Mouse (Mus musculus) embryonic facial prominence, embryonic 10.5 days (tissue): Measurements from ENCODE around the gene Rassf3. TPM values are rescaled to one million over a fixed set of nuclear protein-coding genes. Genes with fewer than 3 reads are reported as not detected.

Experiments
- DNase-seq: peaks from one replicate; pipeline ENCODE4 v3.0.0-alpha.2; 2017; ENCODE audit warnings: low spot score
- H3K27ac ChIP-seq: fragments of 300-500 bp; sonication (generic); replicated peaks from 2 replicates; pipeline ENCODE4 v1.5.1; 2016; ENCODE audit warnings: mild to moderate bottlenecking
- H3K27me3 ChIP-seq: fragments of 300-500 bp; sonication (generic); replicated peaks from 2 replicates; pipeline ENCODE4 v1.6.1; 2016; ENCODE audit warnings: low read depth, mild to moderate bottlenecking; ENCODE audit not compliant: poor library complexity, severe bottlenecking
- H3K36me3 ChIP-seq: fragments of 300-500 bp; sonication (generic); replicated peaks from 2 replicates; pipeline ENCODE4 v1.6.1; 2016; ENCODE audit warnings: mild to moderate bottlenecking, moderate library complexity
- H3K4me1 ChIP-seq: fragments of 300-500 bp; sonication (generic); 2 replicates; pipeline ENCODE4 v1.6.1; 2016
- H3K4me3 ChIP-seq: fragments of 300-500 bp; sonication (generic); 2 replicates; pipeline ENCODE4 v1.5.1; 2016; ENCODE audit warnings: mild to moderate bottlenecking, moderate library complexity
- H3K9me3 ChIP-seq: fragments of 300-500 bp; sonication (generic); 2 replicates; pipeline ENCODE4 v1.6.1; 2016; ENCODE audit warnings: mild to moderate bottlenecking
- WGBS: fragments of 180-500 bp; shearing (Covaris S2); methylation state at CpG from one replicate; pipeline ENCODE4 v1.1.7; 2016; 5-methylcytosine and 5-hydroxymethylcytosine counted together
- polyA plus RNA-seq: library from polyadenylated mRNA; unstranded; fragments of >200 nt; fragmentation: Nextera tagmentation; extraction: Ambion mirVana; gene quantifications from 2 replicates; pipeline ENCODE4 v1.2.1, GENCODE M21; 2016

The Rassf3 gene
- polyA plus RNA-seq, 1 experiment from 2014 or later = 19.4 TPM

GRCm38 (mm10) chr10:121375649-121376493, 100.3 kb downstream of the Rassf3 start:
- H3K27ac ChIP-seq = no peak overlapping the region
- peaks cover 25% of the 10 kb centered on the region for H3K4me1 ChIP-seq
- no peaks in the 10 kb centered on the region for H3K9me3 ChIP-seq
- H3K27me3 ChIP-seq = no peaks in the 10 kb centered on the region
- H3K4me3 ChIP-seq = no peak overlapping the region
- no peak for DNase-seq
- peaks cover 90% of the 10 kb centered on the region for H3K36me3 ChIP-seq
- WGBS = 84% methylated on average over 24 of the region's 24 CpGs

DNA sequence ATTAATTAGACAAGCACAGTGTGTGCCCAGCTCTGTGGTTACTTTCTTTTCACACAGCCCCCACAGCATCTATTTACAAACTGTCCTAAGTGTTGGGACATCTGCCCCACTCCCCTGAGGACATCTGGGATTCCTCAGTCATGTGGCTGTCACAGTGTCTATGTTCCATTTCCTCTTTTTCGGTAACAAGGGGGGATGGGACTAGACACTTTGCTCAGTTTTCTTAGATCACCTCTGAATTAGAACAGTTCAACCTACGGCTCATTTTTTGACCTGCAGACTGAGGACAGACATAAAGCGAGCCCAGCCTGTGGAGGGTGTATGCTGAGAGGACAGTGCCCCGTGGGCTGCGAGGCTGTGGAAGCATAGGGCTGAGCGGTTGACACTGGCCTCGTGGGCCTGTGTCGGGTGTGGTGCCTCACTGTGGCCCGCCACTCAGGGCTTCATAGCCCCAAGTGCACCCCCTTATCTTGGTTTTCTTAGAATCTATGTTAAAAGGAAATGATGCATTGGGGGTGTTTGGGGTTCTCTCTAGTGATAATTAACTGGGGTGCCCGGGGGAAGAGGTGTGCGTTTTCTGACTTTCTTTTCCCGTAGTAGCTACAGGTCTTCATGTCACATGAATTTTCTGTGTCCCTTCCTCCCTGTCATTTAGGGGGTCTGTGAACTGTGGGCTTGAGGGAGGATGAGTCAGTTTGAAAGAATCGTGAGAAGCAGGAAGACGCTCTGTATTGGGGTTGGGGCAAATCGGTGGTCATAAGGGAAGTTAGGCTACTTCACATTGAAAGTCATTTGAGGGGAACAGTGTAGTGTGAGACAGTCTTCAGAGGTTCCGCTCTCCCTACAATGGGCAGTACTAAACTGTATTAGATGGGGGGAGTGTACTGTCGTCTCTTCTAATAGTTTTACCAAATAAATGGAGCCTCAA, 101.2 kb downstream of the Rassf3 start:
- peaks cover 25% of the 10 kb centered on the region for H3K4me1 ChIP-seq
- DNase-seq = no peak
- H3K36me3 ChIP-seq = peaks cover 90% of the 10 kb centered on the region
- 0 out of 2 replicates have a peak, but pooled peaks cover 3% of the 10 kb centered on the region for H3K9me3 ChIP-seq
- 88% methylated on average over 17 of the region's 17 CpGs for WGBS
- no peak overlapping the region for H3K27ac ChIP-seq
- no peak overlapping the region for H3K4me3 ChIP-seq
- H3K27me3 ChIP-seq = no peaks in the 10 kb centered on the region

GRCm38 (mm10) chr10:121374013-121374412, 102.1 kb downstream of the Rassf3 start:
- Histone ChIP-seq H3K4me3 (no peak overlapping the region), H3K4me1 (peaks cover 25% of the 10 kb centered on the region), H3K9me3 (0 out of 2 replicates have a peak, but pooled peaks cover 3% of the 10 kb centered on the region), H3K27me3 (no peaks in the 10 kb centered on the region), H3K27ac (peak overlapping the region; percentile 64), H3K36me3 (peaks cover 90% of the 10 kb centered on the region)
- WGBS = 52% methylated on average over 12 of the region's 12 CpGs
- peak; percentile 55 for DNase-seq

GRCm38 (mm10) chr10:121370777-121371176, 105.4 kb downstream of the Rassf3 start:
- Histone ChIP-seq H3K36me3 (peaks cover 72% of the 10 kb centered on the region), H3K4me1 (peaks cover 38% of the 10 kb centered on the region), H3K9me3 (0 out of 2 replicates have a peak, but pooled peaks cover 3% of the 10 kb centered on the region), H3K4me3 (no peak overlapping the region), H3K27me3 (no peaks in the 10 kb centered on the region), H3K27ac (no peak overlapping the region)
- 92% methylated on average over 6 of the region's 6 CpGs for WGBS
- no peak for DNase-seq

- no peak for DNase-seq
These were observed 107.2 kb downstream of the Rassf3 start for GRCm38 (mm10) chr10:121368783-121369465.

DNA sequence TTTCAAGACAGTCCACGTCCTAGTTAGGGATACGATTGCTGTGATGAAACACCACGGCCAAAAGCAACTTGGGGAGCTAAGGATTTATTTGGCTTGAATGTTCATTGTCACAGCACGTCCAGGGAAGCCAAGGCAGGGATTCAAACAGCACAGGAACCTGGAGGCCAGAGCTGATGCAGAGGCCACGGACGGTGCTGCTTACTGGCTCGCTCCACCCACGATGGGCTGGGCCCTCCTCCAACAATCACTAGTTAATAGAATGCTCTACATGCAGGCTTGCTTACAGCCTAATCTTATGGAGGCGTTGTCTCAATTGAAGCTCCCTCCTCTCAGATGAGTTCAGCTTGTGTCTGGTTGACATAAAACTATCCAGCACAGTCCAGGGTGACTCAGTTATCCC, 108.4 kb downstream of the Rassf3 start:
- 86% methylated on average over 9 of the region's 9 CpGs for WGBS

More at GRCm38 (mm10) chr10:121368783-121369465, 107.2 kb downstream of the Rassf3 start:
- H3K36me3 ChIP-seq = peaks cover 53% of the 10 kb centered on the region
- WGBS = 88% methylated on average over 18 of the region's 18 CpGs
- no peak overlapping the region for H3K4me3 ChIP-seq
- H3K27ac ChIP-seq = no peak overlapping the region
- H3K9me3 ChIP-seq = 0 out of 2 replicates have a peak, but pooled peaks cover 3% of the 10 kb centered on the region
- no peaks in the 10 kb centered on the region for H3K27me3 ChIP-seq
- peaks cover 36% of the 10 kb centered on the region for H3K4me1 ChIP-seq

DNA sequence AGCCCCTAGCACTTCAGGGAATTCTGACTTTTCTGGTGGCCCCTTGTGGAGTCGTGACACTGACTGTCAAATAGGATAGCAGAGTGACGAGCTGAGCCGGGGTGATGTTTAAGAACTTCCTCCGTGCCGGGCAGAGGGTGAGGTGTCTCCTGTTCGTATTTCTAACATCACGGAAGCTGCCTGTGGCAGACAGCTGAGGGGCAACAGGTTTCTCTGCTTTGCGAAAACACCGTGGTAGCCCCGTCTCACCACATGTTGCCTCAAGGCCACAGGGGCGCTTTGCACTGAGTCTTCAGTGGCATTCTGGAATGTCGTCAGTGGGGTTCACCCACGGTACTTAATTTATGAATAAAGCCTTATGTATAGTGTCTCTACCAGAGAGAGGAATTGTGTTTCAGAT, 108.9 kb downstream of the Rassf3 start:
- H3K4me3 ChIP-seq = no peak overlapping the region
- WGBS = 81% methylated on average over 13 of the region's 13 CpGs
- 0 out of 2 replicates have a peak, but pooled peaks cover 3% of the 10 kb centered on the region for H3K9me3 ChIP-seq
- peaks cover 27% of the 10 kb centered on the region for H3K4me1 ChIP-seq
- H3K27me3 ChIP-seq = no peaks in the 10 kb centered on the region
- no peak for DNase-seq
- peaks cover 46% of the 10 kb centered on the region for H3K36me3 ChIP-seq
- no peak overlapping the region for H3K27ac ChIP-seq

More for the DNA sequence above, 108.4 kb downstream of the Rassf3 start:
- H3K4me3 ChIP-seq = no peak overlapping the region
- H3K27me3 ChIP-seq = no peaks in the 10 kb centered on the region
- H3K27ac ChIP-seq = no peak overlapping the region
- peaks cover 27% of the 10 kb centered on the region for H3K4me1 ChIP-seq
- DNase-seq = no peak
- H3K9me3 ChIP-seq = 0 out of 2 replicates have a peak, but pooled peaks cover 3% of the 10 kb centered on the region
- peaks cover 46% of the 10 kb centered on the region for H3K36me3 ChIP-seq

GRCm38 (mm10) chr10:121365781-121366272, 110.3 kb downstream of the Rassf3 start:
- Histone ChIP-seq H3K27me3 (no peaks in the 10 kb centered on the region), H3K36me3 (peaks cover 32% of the 10 kb centered on the region), H3K27ac (no peak overlapping the region), H3K4me3 (peak overlapping the region; percentile 78), H3K9me3 (0 out of 2 replicates have a peak, but pooled peaks cover 3% of the 10 kb centered on the region), H3K4me1 (peaks cover 30% of the 10 kb centered on the region)
- WGBS = 10% methylated on average over 9 of the region's 9 CpGs
- DNase-seq = no peak

DNA sequence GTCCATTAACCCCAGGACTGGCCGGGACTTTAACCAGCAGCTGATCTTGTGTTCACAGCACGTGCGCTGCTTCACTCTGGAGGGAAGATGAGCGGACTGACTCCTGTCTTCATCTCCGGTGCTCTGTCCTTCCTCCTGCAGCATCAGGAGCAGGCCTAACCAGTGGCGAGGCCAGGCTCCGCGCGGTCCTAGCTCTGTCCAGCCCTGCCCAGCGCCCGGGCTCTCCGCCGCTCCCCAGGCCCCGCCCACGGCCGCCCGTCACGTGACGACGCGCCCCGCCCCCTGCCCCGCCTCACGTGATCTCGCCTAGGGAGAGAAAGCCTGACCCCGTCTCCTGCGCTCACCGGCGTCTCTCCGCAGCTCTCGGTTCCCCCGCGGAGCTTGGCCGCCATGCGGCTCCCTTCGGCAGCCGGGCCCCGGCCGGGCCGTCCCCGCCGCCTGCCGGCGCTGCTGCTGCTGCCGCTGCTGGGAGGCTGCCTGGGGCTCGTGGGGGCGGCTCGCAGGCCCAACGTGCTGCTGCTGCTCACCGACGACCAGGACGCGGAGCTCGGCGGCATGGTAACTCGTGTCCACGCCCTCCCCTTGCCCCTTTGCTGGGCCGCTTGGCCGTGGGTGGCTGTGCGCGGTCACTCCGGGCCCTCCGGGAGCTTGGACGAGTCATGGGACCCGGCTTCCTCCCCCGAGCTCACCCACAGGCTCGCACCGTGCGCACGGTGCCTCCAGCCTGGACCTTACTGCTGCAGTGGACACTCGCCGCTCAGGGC, 111.2 kb downstream of the Rassf3 start, which contains the start of gene Gns:
Gns (plus strand) TSS at position 290 of the 764 bp plus-strand sequence.
- peak; percentile 99 for DNase-seq
- under 1% methylated on average over 72 of the region's 72 CpGs for WGBS
- Histone ChIP-seq H3K27ac (peak within 1 kb of the TSS; percentile 86), H3K4me3 (peak within 1 kb of the TSS; percentile 78), H3K9me3 (no peaks in the 10 kb centered on the region), H3K27me3 (no peaks in the 10 kb centered on the region), H3K4me1 (peaks cover 30% of the 10 kb centered on the region), H3K36me3 (peaks cover 24% of the 10 kb centered on the region)

- Histone ChIP-seq H3K4me3 (peak overlapping the region; percentile 78), H3K4me1 (peaks cover 30% of the 10 kb centered on the region), H3K27me3 (no peaks in the 10 kb centered on the region), H3K36me3 (peaks cover 17% of the 10 kb centered on the region), H3K9me3 (no peaks in the 10 kb centered on the region), H3K27ac (peak overlapping the region; percentile 86; the same call in 1 of the 2 replicates)
- no peak for DNase-seq
- 27% methylated on average over 15 of the region's 15 CpGs for WGBS
These were observed 111.8 kb downstream of the Rassf3 start for GRCm38 (mm10) chr10:121364306-121364705.

- no peaks in the 10 kb centered on the region for H3K9me3 ChIP-seq
- peaks cover 9% of the 10 kb centered on the region for H3K36me3 ChIP-seq
- WGBS = 84% methylated on average over 8 of the region's 8 CpGs
- no peak for DNase-seq
- 0 out of 2 replicates have a peak, but pooled peaks cover 4% of the 10 kb centered on the region for H3K27me3 ChIP-seq
- H3K4me1 ChIP-seq = peaks cover 30% of the 10 kb centered on the region
- no peak overlapping the region for H3K4me3 ChIP-seq
- H3K27ac ChIP-seq = no peak overlapping the region
These were observed 112.9 kb downstream of the Rassf3 start for GRCm38 (mm10) chr10:121363201-121363600.
